Mouse (Mus musculus): ENCODE results near the gene Creg1. TPM values are rescaled to one million over a fixed set of nuclear protein-coding genes. Genes with fewer than 3 reads are reported as not detected.

The Creg1 gene
- polyA plus RNA-seq, 1 experiment from 2014 or later, result 32.7 TPM

- 81% methylated on average over 9 of the region's 9 CpGs for WGBS
- Histone ChIP-seq H3K4me2 (no peak overlapping the region), H3K27me3 (peaks cover 16% of the 10 kb centered on the region), H3K36me3 (no peaks in the 10 kb centered on the region), H3K4me3 (no peak overlapping the region), H3K27ac (replicated peaks) (no peak overlapping the region), H3K9ac (no peak overlapping the region), H3K4me1 (replicated peaks) (peaks cover 2% of the 10 kb centered on the region), H3K9me3 (no peaks in the 10 kb centered on the region)
- no peak for ATAC-seq (ENCODE audit: low FRiP score, low read depth)
Measured at GRCm38 (mm10) chr1:165791411-165791810, 27.9 kb downstream of the Creg1 start.

- 82% methylated on average over 11 of the region's 11 CpGs for WGBS
- ATAC-seq (ENCODE audit: low FRiP score, low read depth), result no peak
- Histone ChIP-seq H3K9me3 (no peaks in the 10 kb centered on the region), H3K4me2 (no peak overlapping the region), H3K27ac (replicated peaks) (no peak overlapping the region), H3K27me3 (no peaks in the 10 kb centered on the region), H3K4me3 (no peak overlapping the region), H3K4me1 (replicated peaks) (no peaks in the 10 kb centered on the region), H3K9ac (no peak overlapping the region), H3K36me3 (no peaks in the 10 kb centered on the region)
Measured at GRCm38 (mm10) chr1:165801709-165802310, 38.3 kb downstream of the Creg1 start.

GRCm38 (mm10) chr1:165803107-165803506 lies 39.6 kb downstream of the Creg1 start:
- WGBS, result 92% methylated on average over 5 of the region's 5 CpGs
- H3K36me3 ChIP-seq, result no peaks in the 10 kb centered on the region
- no peak overlapping the region for H3K9ac ChIP-seq
- no peak overlapping the region for H3K4me2 ChIP-seq
- no peaks in the 10 kb centered on the region for H3K27me3 ChIP-seq
- no peak overlapping the region for H3K27ac ChIP-seq (replicated peaks)
- no peak overlapping the region for H3K4me3 ChIP-seq
- no peaks in the 10 kb centered on the region for H3K9me3 ChIP-seq
- ATAC-seq (ENCODE audit: low FRiP score, low read depth), result no peak
- H3K4me1 ChIP-seq (replicated peaks), result no peaks in the 10 kb centered on the region

GRCm38 (mm10) chr1:165804133-165804532 lies 40.6 kb downstream of the Creg1 start:
- Histone ChIP-seq H3K9me3 (no peaks in the 10 kb centered on the region), H3K36me3 (no peaks in the 10 kb centered on the region), H3K4me3 (no peak overlapping the region), H3K27me3 (no peaks in the 10 kb centered on the region), H3K27ac (replicated peaks) (no peak overlapping the region), H3K4me1 (replicated peaks) (no peaks in the 10 kb centered on the region), H3K4me2 (no peak overlapping the region), H3K9ac (no peak overlapping the region)
- ATAC-seq (ENCODE audit: low FRiP score, low read depth), result no peak
- 94% methylated on average over 4 of the region's 4 CpGs for whole genome bisulfite sequencing

- Histone ChIP-seq H3K36me3 (no peaks in the 10 kb centered on the region), H3K9me3 (no peaks in the 10 kb centered on the region), H3K4me2 (no peak overlapping the region), H3K27ac (replicated peaks) (no peak overlapping the region), H3K27me3 (peaks cover 2% of the 10 kb centered on the region), H3K4me3 (no peak overlapping the region), H3K4me1 (replicated peaks) (peaks cover 20% of the 10 kb centered on the region), H3K9ac (no peak overlapping the region)
- ATAC-seq (ENCODE audit: low FRiP score, low read depth), result no peak
- 80% methylated on average over 2 of the region's 2 CpGs for WGBS
Measured at GRCm38 (mm10) chr1:165810633-165811032, 47.1 kb downstream of the Creg1 start.

GRCm38 (mm10) chr1:165811170-165811569 lies 47.6 kb downstream of the Creg1 start:
- Histone ChIP-seq H3K4me3 (no peak overlapping the region), H3K36me3 (no peaks in the 10 kb centered on the region), H3K27me3 (peaks cover 3% of the 10 kb centered on the region), H3K9ac (no peak overlapping the region), H3K4me2 (no peak overlapping the region), H3K9me3 (no peaks in the 10 kb centered on the region), H3K4me1 (replicated peaks) (peaks cover 20% of the 10 kb centered on the region), H3K27ac (replicated peaks) (no peak overlapping the region)
- 88% methylated on average over 5 of the region's 5 CpGs for WGBS
- ATAC-seq (ENCODE audit: low FRiP score, low read depth), result no peak

- 85% methylated on average over 3 of the region's 3 CpGs for WGBS
- Histone ChIP-seq H3K4me1 (replicated peaks) (peaks cover 20% of the 10 kb centered on the region), H3K36me3 (no peaks in the 10 kb centered on the region), H3K27me3 (peaks cover 8% of the 10 kb centered on the region), H3K9me3 (no peaks in the 10 kb centered on the region), H3K9ac (no peak overlapping the region), H3K27ac (replicated peaks) (no peak overlapping the region), H3K4me3 (no peak overlapping the region), H3K4me2 (no peak overlapping the region)
- no peak for ATAC-seq (ENCODE audit: low FRiP score, low read depth)
Measured at GRCm38 (mm10) chr1:165812775-165813174, 49.2 kb downstream of the Creg1 start.

- Histone ChIP-seq H3K36me3 (no peaks in the 10 kb centered on the region), H3K9me3 (no peaks in the 10 kb centered on the region), H3K27me3 (peaks cover 8% of the 10 kb centered on the region), H3K4me3 (no peak overlapping the region), H3K27ac (replicated peaks) (no peak overlapping the region), H3K4me2 (0 out of 2 replicates have a peak overlapping the region, but pooled peaks have one; percentile 4), H3K4me1 (replicated peaks) (peaks cover 26% of the 10 kb centered on the region), H3K9ac (no peak overlapping the region)
- no peak for ATAC-seq (ENCODE audit: low FRiP score, low read depth)
- WGBS, result 13% methylated on average over 7 of the region's 7 CpGs
Measured at GRCm38 (mm10) chr1:165814116-165814515, 50.6 kb downstream of the Creg1 start.

- Histone ChIP-seq H3K27me3 (peaks cover 8% of the 10 kb centered on the region), H3K27ac (replicated peaks) (no peak overlapping the region), H3K4me2 (peak overlapping the region; percentile 4; the same call in 1 of the 2 replicates), H3K4me1 (replicated peaks) (peaks cover 26% of the 10 kb centered on the region), H3K36me3 (no peaks in the 10 kb centered on the region), H3K9ac (no peak overlapping the region), H3K9me3 (no peaks in the 10 kb centered on the region), H3K4me3 (no peak overlapping the region)
- ATAC-seq (ENCODE audit: low FRiP score, low read depth), result no peak
- WGBS, result 14% methylated on average over 14 of the region's 14 CpGs
Measured at GRCm38 (mm10) chr1:165814521-165815278, 51.2 kb downstream of the Creg1 start.

- no peaks in the 10 kb centered on the region for H3K36me3 ChIP-seq
- no peak overlapping the region for H3K9ac ChIP-seq
- no peak overlapping the region for H3K4me3 ChIP-seq
- no peak for ATAC-seq (ENCODE audit: low FRiP score, low read depth)
- H3K9me3 ChIP-seq, result no peaks in the 10 kb centered on the region
- H3K4me2 ChIP-seq, result no peak overlapping the region
- H3K27ac ChIP-seq (replicated peaks), result no peak overlapping the region
- H3K4me1 ChIP-seq (replicated peaks), result peaks cover 26% of the 10 kb centered on the region
- peaks cover 5% of the 10 kb centered on the region; the same call in 1 of the 2 replicates for H3K27me3 ChIP-seq
- 84% methylated on average over 9 of the region's 9 CpGs for WGBS
Measured at GRCm38 (mm10) chr1:165816391-165816790, 52.8 kb downstream of the Creg1 start.

- WGBS, result 55% methylated on average over 9 of the region's 9 CpGs
- Histone ChIP-seq H3K9me3 (no peaks in the 10 kb centered on the region), H3K36me3 (no peaks in the 10 kb centered on the region), H3K4me2 (no peak overlapping the region), H3K4me1 (replicated peaks) (peaks cover 26% of the 10 kb centered on the region), H3K9ac (no peak overlapping the region), H3K27me3 (peaks cover 5% of the 10 kb centered on the region; the same call in 1 of the 2 replicates), H3K4me3 (no peak overlapping the region), H3K27ac (replicated peaks) (no peak overlapping the region)
- ATAC-seq (ENCODE audit: low FRiP score, low read depth), result no peak
Measured at GRCm38 (mm10) chr1:165817264-165817663, 53.7 kb downstream of the Creg1 start.

- Histone ChIP-seq H3K4me2 (no peak overlapping the region), H3K27ac (replicated peaks) (0 out of 2 replicates have a peak overlapping the region, but pooled peaks have one; percentile 7), H3K36me3 (no peaks in the 10 kb centered on the region), H3K9me3 (no peaks in the 10 kb centered on the region), H3K4me3 (no peak overlapping the region), H3K27me3 (peaks cover 5% of the 10 kb centered on the region; the same call in 1 of the 2 replicates), H3K4me1 (replicated peaks) (peaks cover 26% of the 10 kb centered on the region), H3K9ac (no peak overlapping the region)
- ATAC-seq (ENCODE audit: low FRiP score, low read depth), result peak; percentile 49; the same call in 1 of the 2 replicates
- WGBS, result 37% methylated on average over 8 of the region's 8 CpGs
Measured at GRCm38 (mm10) chr1:165818145-165818860, 54.8 kb downstream of the Creg1 start.
